Mouse (Mus musculus): ENCODE data around the gene Nod2. TPM values are rescaled to one million over a fixed set of nuclear protein-coding genes. Genes with fewer than 3 reads are reported as not detected.

The Nod2 gene
- polyA plus RNA-seq, 1 experiment from 2014 or later, result 0.15 TPM

DNA sequence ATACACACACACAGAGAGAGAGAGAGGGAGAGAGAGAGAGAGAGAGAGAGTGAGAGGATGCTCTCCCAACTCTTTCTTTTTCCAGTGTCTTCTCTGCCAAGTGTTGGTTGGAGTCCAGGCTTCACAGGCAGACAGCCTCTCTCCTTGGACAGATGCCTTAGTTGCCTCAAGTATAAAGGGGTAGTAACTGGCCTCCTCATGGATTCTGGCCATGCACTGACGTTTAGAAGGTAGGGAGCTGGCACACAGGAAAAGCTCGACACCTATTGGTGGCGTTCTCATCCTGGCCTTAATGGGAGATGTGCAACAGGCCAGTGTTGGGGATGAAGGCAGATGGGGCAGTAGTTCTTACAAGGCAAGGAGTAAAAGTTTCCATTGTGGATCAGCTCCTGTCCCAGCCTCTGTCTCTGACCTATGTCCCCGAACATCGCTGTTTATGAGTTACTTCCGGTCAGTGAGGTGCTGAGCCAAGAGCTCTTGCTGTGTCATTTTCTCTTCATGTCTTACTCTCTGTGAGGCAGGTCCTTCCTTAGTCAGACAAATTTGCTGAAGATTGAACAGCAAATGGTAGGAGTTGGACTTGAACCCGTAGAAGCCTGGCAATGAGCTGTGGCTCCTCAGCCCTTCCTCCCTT, 36.7 kb downstream of the Nod2 start:
- no peak overlapping the region for H3K27ac ChIP-seq (ENCODE audit: low read depth, low read length)
- no peak overlapping the region for H3K4me3 ChIP-seq (ENCODE audit: low read length)
- no peak for ATAC-seq (ENCODE audit: low FRiP score, low TSS enrichment)
- H3K27me3 ChIP-seq (ENCODE audit: control insufficient read depth, insufficient read depth, low read length), result no peaks in the 10 kb centered on the region
- H3K4me2 ChIP-seq (replicated peaks; ENCODE audit: low read depth, low read length), result no peak overlapping the region
- H3K9me3 ChIP-seq (ENCODE audit: control insufficient read depth, low read length), result no peaks in the 10 kb centered on the region
- H3K9ac ChIP-seq (ENCODE audit: low read depth, low read length), result no peak overlapping the region
- no peaks in the 10 kb centered on the region for H3K4me1 ChIP-seq (ENCODE audit: control insufficient read depth, insufficient read depth, low read length)
- 87% methylated on average over 7 of the region's 7 CpGs for WGBS
- no peaks in the 10 kb centered on the region for H3K36me3 ChIP-seq (ENCODE audit: control insufficient read depth, insufficient read depth, low read length)

DNA sequence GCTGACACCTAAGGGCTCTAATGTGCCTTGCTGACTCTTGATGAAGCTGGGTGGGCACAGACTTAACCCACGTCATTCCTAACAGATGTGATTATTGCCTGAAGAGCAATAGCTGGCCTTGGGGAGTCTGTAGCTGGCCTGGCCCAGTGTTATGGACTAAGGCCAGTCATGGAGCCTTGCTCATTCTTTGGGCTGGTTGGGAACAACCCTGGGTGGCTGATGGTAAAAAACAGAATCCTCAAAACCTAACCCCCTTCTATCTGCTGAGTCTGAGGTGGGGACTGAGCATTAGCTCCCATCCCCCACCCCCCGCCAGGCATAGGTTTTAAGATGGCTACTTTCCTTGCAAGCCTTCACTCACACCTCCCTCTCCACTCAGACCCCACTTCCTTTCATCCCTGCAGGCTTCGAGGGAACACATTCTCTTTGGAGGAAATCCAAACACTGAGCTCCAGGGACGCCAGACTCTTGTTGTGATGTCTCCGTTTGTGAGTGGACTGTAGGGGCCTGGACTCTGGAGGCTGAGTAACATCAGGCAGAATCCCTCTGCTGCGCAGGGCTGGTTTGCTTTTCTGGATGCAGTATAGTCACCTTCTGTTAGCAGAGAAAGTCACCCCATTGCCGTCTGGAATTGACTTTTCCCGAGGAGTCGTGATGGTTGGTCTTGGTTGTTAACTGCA, 39.3 kb downstream of the Nod2 start:
- Histone ChIP-seq H3K27me3 (ENCODE audit: control insufficient read depth, insufficient read depth, low read length) (no peaks in the 10 kb centered on the region), H3K4me2 (replicated peaks; ENCODE audit: low read depth, low read length) (no peak overlapping the region), H3K9ac (ENCODE audit: low read depth, low read length) (no peak overlapping the region), H3K4me3 (ENCODE audit: low read length) (no peak overlapping the region), H3K36me3 (ENCODE audit: control insufficient read depth, insufficient read depth, low read length) (no peaks in the 10 kb centered on the region), H3K9me3 (ENCODE audit: control insufficient read depth, low read length) (no peaks in the 10 kb centered on the region), H3K4me1 (ENCODE audit: control insufficient read depth, insufficient read depth, low read length) (no peaks in the 10 kb centered on the region), H3K27ac (ENCODE audit: low read depth, low read length) (no peak overlapping the region)
- ATAC-seq (ENCODE audit: low FRiP score, low TSS enrichment), result no peak
- WGBS, result 67% methylated on average over 9 of the region's 9 CpGs

DNA sequence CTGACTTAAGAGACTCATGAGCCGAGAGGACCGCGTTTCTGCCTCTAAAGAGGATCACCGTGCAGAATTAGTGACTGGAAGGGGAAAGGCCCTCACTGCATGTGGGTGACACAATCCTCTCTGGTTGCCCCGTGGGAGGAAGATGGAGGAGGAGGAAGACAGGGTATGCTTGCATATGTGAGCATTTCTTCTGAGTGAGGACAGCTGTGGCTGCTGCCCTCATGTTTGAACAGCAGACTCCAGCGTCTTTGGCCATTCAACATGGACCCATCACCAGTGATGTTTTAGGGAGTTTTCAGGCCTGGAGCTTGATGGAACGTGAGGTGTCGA, 39.8 kb downstream of the Nod2 start:
- no peak overlapping the region for H3K4me2 ChIP-seq (replicated peaks; ENCODE audit: low read depth, low read length)
- 0 out of 2 replicates have a peak, but pooled peaks cover 1% of the 10 kb centered on the region for H3K4me1 ChIP-seq (ENCODE audit: control insufficient read depth, insufficient read depth, low read length)
- H3K9ac ChIP-seq (ENCODE audit: low read depth, low read length), result no peak overlapping the region
- H3K36me3 ChIP-seq (ENCODE audit: control insufficient read depth, insufficient read depth, low read length), result no peaks in the 10 kb centered on the region
- H3K27me3 ChIP-seq (ENCODE audit: control insufficient read depth, insufficient read depth, low read length), result no peaks in the 10 kb centered on the region
- no peaks in the 10 kb centered on the region for H3K9me3 ChIP-seq (ENCODE audit: control insufficient read depth, low read length)
- WGBS, result 76% methylated on average over 8 of the region's 8 CpGs
- H3K27ac ChIP-seq (ENCODE audit: low read depth, low read length), result no peak overlapping the region
- no peak for ATAC-seq (ENCODE audit: low FRiP score, low TSS enrichment)
- no peak overlapping the region for H3K4me3 ChIP-seq (ENCODE audit: low read length)

DNA sequence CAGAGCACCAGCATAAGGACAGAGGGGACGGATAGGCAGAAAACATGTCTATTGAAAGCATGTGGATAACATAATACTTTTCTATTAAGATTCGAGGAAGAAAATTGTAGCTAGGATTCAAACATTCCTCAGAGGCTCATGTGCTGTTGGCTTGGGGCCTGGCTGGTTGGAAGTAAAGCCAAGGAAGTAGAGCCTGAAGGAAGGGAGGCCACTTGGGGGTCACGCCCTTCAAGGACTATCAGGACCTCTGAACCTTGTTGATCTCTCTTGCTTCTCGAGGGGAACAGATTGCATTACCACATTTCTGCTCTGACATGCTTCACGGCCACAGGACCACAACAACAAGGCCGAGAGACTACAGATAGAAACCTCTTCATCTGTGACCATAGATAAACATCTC, 42.0 kb downstream of the Nod2 start:
- Histone ChIP-seq H3K36me3 (ENCODE audit: control insufficient read depth, insufficient read depth, low read length) (no peaks in the 10 kb centered on the region), H3K27ac (ENCODE audit: low read depth, low read length) (no peak overlapping the region), H3K4me2 (replicated peaks; ENCODE audit: low read depth, low read length) (no peak overlapping the region), H3K9ac (ENCODE audit: low read depth, low read length) (no peak overlapping the region), H3K4me1 (ENCODE audit: control insufficient read depth, insufficient read depth, low read length) (0 out of 2 replicates have a peak, but pooled peaks cover 3% of the 10 kb centered on the region), H3K9me3 (ENCODE audit: control insufficient read depth, low read length) (no peaks in the 10 kb centered on the region), H3K4me3 (ENCODE audit: low read length) (no peak overlapping the region), H3K27me3 (ENCODE audit: control insufficient read depth, insufficient read depth, low read length) (no peaks in the 10 kb centered on the region)
- 65% methylated on average over 6 of the region's 6 CpGs for WGBS
- no peak for ATAC-seq (ENCODE audit: low FRiP score, low TSS enrichment)

DNA sequence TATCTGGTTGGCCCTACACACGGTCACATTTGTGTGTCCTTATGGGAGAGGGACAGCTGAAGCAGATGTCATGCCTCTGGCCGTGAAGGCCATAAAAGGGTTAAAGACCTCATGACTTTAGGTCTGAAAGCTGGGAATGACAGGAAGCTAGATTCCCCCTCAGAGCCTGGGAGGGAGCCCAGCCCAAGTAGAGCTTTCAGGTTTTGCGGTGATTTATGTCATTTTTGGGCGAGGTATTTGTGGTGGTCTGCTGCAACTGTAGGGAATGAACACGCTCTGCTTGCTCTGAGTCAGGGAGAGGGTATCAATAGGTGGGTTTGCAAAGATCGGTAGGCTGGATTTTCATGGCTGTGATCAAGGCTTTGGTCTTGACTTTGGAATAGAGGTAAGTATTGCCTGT, 42.8 kb downstream of the Nod2 start:
- no peak for ATAC-seq (ENCODE audit: low FRiP score, low TSS enrichment)
- no peak overlapping the region for H3K4me2 ChIP-seq (replicated peaks; ENCODE audit: low read depth, low read length)
- H3K9ac ChIP-seq (ENCODE audit: low read depth, low read length), result no peak overlapping the region
- no peaks in the 10 kb centered on the region for H3K9me3 ChIP-seq (ENCODE audit: control insufficient read depth, low read length)
- no peak overlapping the region for H3K27ac ChIP-seq (ENCODE audit: low read depth, low read length)
- no peaks in the 10 kb centered on the region for H3K27me3 ChIP-seq (ENCODE audit: control insufficient read depth, insufficient read depth, low read length)
- 68% methylated on average over 6 of the region's 6 CpGs for WGBS
- no peaks in the 10 kb centered on the region for H3K36me3 ChIP-seq (ENCODE audit: control insufficient read depth, insufficient read depth, low read length)
- no peak overlapping the region for H3K4me3 ChIP-seq (ENCODE audit: low read length)
- 0 out of 2 replicates have a peak, but pooled peaks cover 3% of the 10 kb centered on the region for H3K4me1 ChIP-seq (ENCODE audit: control insufficient read depth, insufficient read depth, low read length)

DNA sequence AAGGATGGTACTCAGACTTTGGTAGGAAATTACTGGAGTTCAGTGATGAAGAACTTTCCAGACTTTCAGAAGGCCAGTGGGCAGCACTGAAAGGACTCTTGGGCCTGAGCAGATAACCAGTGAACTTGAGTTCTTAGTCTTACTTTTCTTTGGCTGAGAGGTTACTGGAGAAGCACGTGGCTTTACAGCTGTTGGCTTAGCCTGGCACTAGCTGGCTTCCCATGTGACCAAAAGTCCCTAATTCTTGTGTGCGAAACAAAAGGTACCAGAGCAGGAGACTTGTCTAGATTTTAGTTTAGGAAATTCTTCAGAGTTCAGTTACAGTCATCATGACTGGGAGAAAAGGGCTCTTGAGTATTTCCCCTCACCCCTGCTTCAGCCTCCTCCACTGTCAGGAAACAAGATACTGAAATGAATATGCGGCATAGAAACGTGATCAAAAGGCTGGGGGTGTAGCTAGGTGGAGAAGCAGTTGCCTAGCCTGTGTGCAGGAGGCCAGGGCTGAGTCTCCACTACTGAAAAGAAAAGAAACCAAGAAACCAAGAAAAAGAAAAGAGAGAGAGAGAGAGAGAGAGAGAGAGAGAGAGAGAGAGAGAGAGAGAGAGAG, 44.3 kb downstream of the Nod2 start:
- Histone ChIP-seq H3K27me3 (ENCODE audit: control insufficient read depth, insufficient read depth, low read length) (no peaks in the 10 kb centered on the region), H3K36me3 (ENCODE audit: control insufficient read depth, insufficient read depth, low read length) (no peaks in the 10 kb centered on the region), H3K9me3 (ENCODE audit: control insufficient read depth, low read length) (no peaks in the 10 kb centered on the region), H3K4me3 (ENCODE audit: low read length) (no peak overlapping the region), H3K27ac (ENCODE audit: low read depth, low read length) (no peak overlapping the region), H3K9ac (ENCODE audit: low read depth, low read length) (no peak overlapping the region), H3K4me2 (replicated peaks; ENCODE audit: low read depth, low read length) (no peak overlapping the region), H3K4me1 (ENCODE audit: control insufficient read depth, insufficient read depth, low read length) (peaks cover 6% of the 10 kb centered on the region; the same call in 1 of the 2 replicates)
- no peak; the same call in 1 of the 2 replicates for ATAC-seq (ENCODE audit: low FRiP score, low TSS enrichment)
- 31% methylated on average over 4 of the region's 4 CpGs for WGBS

DNA sequence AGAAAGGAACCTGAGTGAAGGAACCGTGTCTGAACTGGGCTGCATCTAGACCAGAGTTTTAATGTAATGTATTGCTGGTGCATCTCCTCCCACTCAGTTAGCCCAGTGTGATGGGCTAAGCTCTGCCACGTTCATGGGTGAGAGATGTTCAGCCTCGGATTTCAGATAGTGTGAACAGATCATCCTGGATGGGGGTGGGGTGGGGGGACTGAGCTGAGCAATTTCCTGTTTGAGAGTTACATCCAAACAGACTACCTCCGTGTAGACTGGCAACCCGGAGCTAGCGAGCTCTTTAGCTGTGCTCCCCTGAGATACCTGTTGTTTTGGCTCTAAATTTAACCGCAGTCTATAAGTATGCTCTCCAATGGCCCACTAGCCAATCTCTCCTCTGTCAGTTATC, 44.8 kb downstream of the Nod2 start:
- WGBS, result 25% methylated on average over 7 of the region's 7 CpGs
- no peak overlapping the region for H3K27ac ChIP-seq (ENCODE audit: low read depth, low read length)

DNA sequence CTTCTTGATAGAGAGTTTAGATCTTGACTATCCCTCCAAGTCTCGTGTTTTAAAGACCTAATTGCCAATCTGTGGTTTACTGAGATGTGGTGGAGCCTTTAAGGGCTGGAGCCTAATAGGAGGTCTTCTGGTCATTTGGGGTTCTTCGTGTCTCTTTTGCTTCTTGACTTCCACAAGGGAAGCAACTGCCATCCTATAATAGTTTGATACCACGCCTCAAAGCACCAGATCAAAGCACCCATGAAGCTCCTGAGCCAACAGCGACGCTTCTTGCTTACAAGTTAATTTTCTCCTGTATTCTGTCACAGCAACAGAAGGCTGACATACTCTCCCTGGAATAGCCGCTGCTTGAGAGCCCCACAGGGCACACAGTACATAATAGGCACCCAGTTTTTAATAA, 45.8 kb downstream of the Nod2 start:
- 58% methylated on average over 6 of the region's 6 CpGs for WGBS
- no peak for ATAC-seq (ENCODE audit: low FRiP score, low TSS enrichment)
- no peaks in the 10 kb centered on the region for H3K27me3 ChIP-seq (ENCODE audit: control insufficient read depth, insufficient read depth, low read length)
- H3K36me3 ChIP-seq (ENCODE audit: control insufficient read depth, insufficient read depth, low read length), result no peaks in the 10 kb centered on the region
- H3K4me2 ChIP-seq (replicated peaks; ENCODE audit: low read depth, low read length), result no peak overlapping the region
- no peak overlapping the region for H3K9ac ChIP-seq (ENCODE audit: low read depth, low read length)
- peaks cover 9% of the 10 kb centered on the region; the same call in 1 of the 2 replicates for H3K4me1 ChIP-seq (ENCODE audit: control insufficient read depth, insufficient read depth, low read length)
- H3K27ac ChIP-seq (ENCODE audit: low read depth, low read length), result no peak overlapping the region
- no peaks in the 10 kb centered on the region for H3K9me3 ChIP-seq (ENCODE audit: control insufficient read depth, low read length)
- H3K4me3 ChIP-seq (ENCODE audit: low read length), result no peak overlapping the region

More for the DNA sequence above, 44.8 kb downstream of the Nod2 start:
- ATAC-seq (ENCODE audit: low FRiP score, low TSS enrichment), result no peak
- H3K4me2 ChIP-seq (replicated peaks; ENCODE audit: low read depth, low read length), result no peak overlapping the region; the same call in 1 of the 2 replicates
- peaks cover 6% of the 10 kb centered on the region; the same call in 1 of the 2 replicates for H3K4me1 ChIP-seq (ENCODE audit: control insufficient read depth, insufficient read depth, low read length)
- no peak overlapping the region for H3K4me3 ChIP-seq (ENCODE audit: low read length)
- no peaks in the 10 kb centered on the region for H3K27me3 ChIP-seq (ENCODE audit: control insufficient read depth, insufficient read depth, low read length)
- no peaks in the 10 kb centered on the region for H3K36me3 ChIP-seq (ENCODE audit: control insufficient read depth, insufficient read depth, low read length)
- H3K9me3 ChIP-seq (ENCODE audit: control insufficient read depth, low read length), result no peaks in the 10 kb centered on the region
- H3K9ac ChIP-seq (ENCODE audit: low read depth, low read length), result no peak overlapping the region

DNA sequence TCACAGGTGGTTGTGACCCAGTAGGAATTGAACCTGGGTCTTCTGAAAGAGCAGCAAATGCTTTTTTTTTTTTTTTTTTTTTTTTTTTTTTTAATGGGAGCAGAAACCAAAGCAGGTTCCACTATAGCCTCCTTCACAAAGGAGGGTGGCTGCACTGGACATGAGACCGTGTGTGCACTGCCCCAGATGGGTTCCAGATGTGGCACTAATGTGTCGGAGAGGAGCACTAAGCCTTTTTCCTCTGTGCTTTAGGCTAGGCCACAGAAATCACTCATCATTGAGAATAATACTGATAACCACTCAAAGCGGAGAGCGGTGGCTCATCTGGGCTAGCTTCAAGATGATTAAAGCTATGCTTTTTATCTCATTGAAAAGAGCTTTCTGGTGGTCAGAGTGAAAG, 46.3 kb downstream of the Nod2 start:
- WGBS, result 86% methylated on average over 4 of the region's 4 CpGs
- H3K9ac ChIP-seq (ENCODE audit: low read depth, low read length), result no peak overlapping the region
- no peaks in the 10 kb centered on the region for H3K9me3 ChIP-seq (ENCODE audit: control insufficient read depth, low read length)
- H3K4me1 ChIP-seq (ENCODE audit: control insufficient read depth, insufficient read depth, low read length), result peaks cover 11% of the 10 kb centered on the region; the same call in 1 of the 2 replicates
- H3K4me2 ChIP-seq (replicated peaks; ENCODE audit: low read depth, low read length), result no peak overlapping the region
- no peaks in the 10 kb centered on the region for H3K36me3 ChIP-seq (ENCODE audit: control insufficient read depth, insufficient read depth, low read length)
- no peak overlapping the region for H3K4me3 ChIP-seq (ENCODE audit: low read length)
- no peaks in the 10 kb centered on the region for H3K27me3 ChIP-seq (ENCODE audit: control insufficient read depth, insufficient read depth, low read length)
- ATAC-seq (ENCODE audit: low FRiP score, low TSS enrichment), result no peak
- H3K27ac ChIP-seq (ENCODE audit: low read depth, low read length), result no peak overlapping the region
